Mouse (Mus musculus) thymus, adult 2 months (tissue): Measurements from ENCODE around the gene Eya2. TPM values are rescaled to one million over a fixed set of nuclear protein-coding genes. Genes with fewer than 3 reads are reported as not detected.

Source experiments
- DNase-seq: peaks from one replicate; pipeline ENCODE4 v3.0.0; 2021
- H3K27ac ChIP-seq: fragments of 200-500 bp; 2 replicates; pipeline ENCODE4 v1.5.1; 2012; ENCODE audit warnings: low read length, control low read depth; ENCODE audit not compliant: control insufficient read depth, insufficient read depth
- H3K27me3 ChIP-seq: fragments of 200-500 bp; 2 replicates; pipeline ENCODE4 v1.6.1; 2012; ENCODE audit warnings: mild to moderate bottlenecking, low read length, moderate library complexity, mixed read lengths; ENCODE audit not compliant: control insufficient read depth, insufficient read depth
- H3K36me3 ChIP-seq: fragments of 200-500 bp; 2 replicates; pipeline ENCODE4 v1.6.1; 2012; ENCODE audit warnings: mild to moderate bottlenecking, low read length, moderate library complexity; ENCODE audit not compliant: control insufficient read depth, insufficient read depth
- H3K4me1 ChIP-seq: fragments of 200-500 bp; replicated peaks from 2 replicates; pipeline ENCODE4 v1.6.1; 2012; ENCODE audit warnings: low read length; ENCODE audit not compliant: control insufficient read depth, insufficient read depth
- H3K4me3 ChIP-seq: fragments of 200-500 bp; 2 replicates; pipeline ENCODE4 v1.5.1; 2012; ENCODE audit warnings: mild to moderate bottlenecking, low read length, control low read depth, moderate library complexity; ENCODE audit not compliant: control insufficient read depth, insufficient read depth
- CTCF ChIP-seq: fragments of 200-500 bp; IDR thresholded peaks from 2 replicates; pipeline ENCODE4 v1.5.1; 2012; ENCODE audit warnings: mild to moderate bottlenecking, control low read depth, low read length, moderate library complexity, borderline replicate concordance; ENCODE audit not compliant: control insufficient read depth, poor library complexity, insufficient read depth; ENCODE audit errors: extremely low read depth
- POLR2A ChIP-seq: fragments of 200-500 bp; IDR thresholded peaks from 2 replicates; pipeline ENCODE4 v1.6.1; 2012; ENCODE audit warnings: mild to moderate bottlenecking, low read length, control low read depth, moderate library complexity; ENCODE audit not compliant: control insufficient read depth, poor library complexity, insufficient read depth; ENCODE audit errors: extremely low read depth
- WGBS: fragments of 180-500 bp; shearing (Covaris S2); methylation state at CpG from one replicate; pipeline ENCODE4 v1.1.7; 2018; 5-methylcytosine and 5-hydroxymethylcytosine counted together
- polyA plus RNA-seq: library from polyadenylated mRNA; depleted of rRNA; stranded (reverse); fragments of >200 nt; gene quantifications from 2 replicates; pipeline ENCODE4 v1.2.3, GENCODE M21; 2012; rRNA removed

Gene Eya2
- polyA plus RNA-seq, 1 experiment, result 85.9 TPM

GRCm38 (mm10) chr2:165820504-165821095 lies 225.8 kb downstream of the Eya2 start:
- TF ChIP-seq CTCF (no peak), POLR2A (no peak)
- WGBS, result 89% methylated on average over 15 of the region's 15 CpGs
- no peak for DNase-seq
- H3K36me3 ChIP-seq, result peaks cover 7% of the 10 kb centered on the region
- no peaks in the 10 kb centered on the region for H3K27me3 ChIP-seq
- H3K4me3 ChIP-seq, result no peak overlapping the region
- no peaks in the 10 kb centered on the region for H3K4me1 ChIP-seq
- H3K27ac ChIP-seq, result no peak overlapping the region

Other genes starting within 250 kb of the Eya2 start
- not detected in 2 replicates for gene Zfp663, start 226.3 kb upstream of the Eya2 start, polyA plus RNA-seq
- 0.23 and 0.31 TPM in 2 replicates for gene Zfp334, start 206.8 kb upstream of the Eya2 start, polyA plus RNA-seq
- gene Ocstamp, start 194.6 kb upstream of the Eya2 start, polyA plus RNA-seq, result 0.37 and 0.44 TPM in 2 replicates
- gene Slc13a3, start 121.8 kb upstream of the Eya2 start, polyA plus RNA-seq, result 2.1 and 2.2 TPM in 2 replicates
- gene Trp53rka, start 101.7 kb upstream of the Eya2 start, polyA plus RNA-seq, result 32.2 and 34.8 TPM in 2 replicates
- gene Slc2a10, start 91.2 kb upstream of the Eya2 start, polyA plus RNA-seq, result 0.75 and 1.00 TPM in 2 replicates